9 mouse cellular contexts compared by ENCODE assay signal in the genomic region with DNA sequence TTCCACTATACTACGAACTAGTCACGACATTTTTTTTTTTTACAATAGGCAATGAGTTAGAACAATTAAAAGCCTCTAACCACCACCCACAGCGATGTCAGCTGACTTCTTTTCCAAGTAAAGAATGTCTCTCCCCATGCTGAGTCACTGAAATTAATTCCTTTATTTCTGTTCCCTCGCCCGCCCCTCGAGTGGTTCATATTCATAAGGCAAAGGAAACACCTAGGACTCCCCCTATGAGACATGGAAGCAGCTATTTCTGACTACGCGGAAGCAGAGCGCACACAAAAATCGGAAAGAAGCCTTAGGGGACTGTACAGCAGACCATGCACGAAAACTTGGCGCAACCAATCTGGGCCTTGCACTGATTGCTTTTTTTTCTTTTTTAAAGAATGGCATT.
DNase-seq lines count a peak whose midpoint lies in the region; ATAC-seq lines count a peak whose summit lies in the region.
"Had no signal": no experiment of that assay in that cellular context is flagged by ENCODE, and none has a peak within 500 bp of the region (broad histone marks: within the 10 kb centered on the region; RNA-seq: fewer than 3 reads in every experiment).

No protein-coding gene starts in this region.

- peaks cover 9% of the 10 kb centered on the region for H3K4me1 ChIP-seq in hindbrain, embryonic 14.5 days (replicated peaks; ENCODE audit: control insufficient read depth, insufficient read depth, low read length)
- peaks cover 11% of the 10 kb centered on the region; the same call in 1 of the 2 replicates for H3K4me1 ChIP-seq in neural tube, embryonic 13.5 days (replicated peaks)
- H3K4me1 ChIP-seq: liver, embryonic 15.5 days had no signal

- peak; percentile 15 to 26 for DNase-seq in frontal cortex, postnatal 36 days (ENCODE audit: low spot score in 2 of 2)
- no peak for DNase-seq in frontal cortex, postnatal 10 days (ENCODE audit: low spot score in 2 of 2)
- DNase-seq in retina, postnatal 1 day: peak; percentile 18
- DNase-seq in retina, embryonic 14.5 days (ENCODE audit: low spot score): no peak
- no peak for DNase-seq in hindbrain, embryonic 14.5 days (ENCODE audit: low spot score)
- DNase-seq in spleen, postnatal 14 days (ENCODE audit: low spot score in 2 of 2): no peak
- DNase-seq in layer of hippocampus, adult 11-12 months (ENCODE audit: low spot score): no peak

- H3K4me2 ChIP-seq in hindbrain, embryonic 14.5 days (replicated peaks): peak overlapping the region; percentile 85
- H3K4me2 ChIP-seq in neural tube, embryonic 13.5 days: peak overlapping the region; percentile 87

- 59% methylated on average over 12 of the region's 12 CpGs for WGBS in hindbrain, embryonic 14.5 days
- 67% methylated on average over 12 of the region's 12 CpGs for WGBS in neural tube, embryonic 13.5 days

- no peaks in the 10 kb centered on the region for H3K27me3 ChIP-seq in hindbrain, embryonic 14.5 days (ENCODE audit: control insufficient read depth, insufficient read depth, low read length)
- peaks cover 4% of the 10 kb centered on the region; the same call in 1 of the 2 replicates for H3K27me3 ChIP-seq in neural tube, embryonic 13.5 days

- H3K36me3 ChIP-seq in hindbrain, embryonic 14.5 days (replicated peaks; ENCODE audit: control insufficient read depth, insufficient read depth): no peaks in the 10 kb centered on the region
- no peaks in the 10 kb centered on the region for H3K36me3 ChIP-seq in neural tube, embryonic 13.5 days
- H3K36me3 ChIP-seq: liver, embryonic 15.5 days had no signal

- peak overlapping the region; percentile 42; the same call in 1 of the 2 replicates for H3K4me3 ChIP-seq in hindbrain, embryonic 14.5 days (replicated peaks; ENCODE audit: low read length)
- H3K4me3 ChIP-seq in neural tube, embryonic 13.5 days: no peak overlapping the region

- ATAC-seq in hindbrain, embryonic 14.5 days (ENCODE audit: low FRiP score): no peak
- no peak for ATAC-seq in neural tube, embryonic 13.5 days (ENCODE audit: low read depth)

- H3K9ac ChIP-seq in hindbrain, embryonic 14.5 days: no peak overlapping the region
- H3K9ac ChIP-seq in neural tube, embryonic 13.5 days: no peak overlapping the region
- H3K9ac ChIP-seq: liver, embryonic 15.5 days had no signal

- no peaks in the 10 kb centered on the region for H3K9me3 ChIP-seq in hindbrain, embryonic 14.5 days (ENCODE audit: control insufficient read depth, low read length)
- H3K9me3 ChIP-seq in neural tube, embryonic 13.5 days: no peaks in the 10 kb centered on the region
- H3K9me3 ChIP-seq: liver, embryonic 15.5 days had no signal

- H3K27ac ChIP-seq in hindbrain, embryonic 14.5 days: no peak overlapping the region
- H3K27ac ChIP-seq in neural tube, embryonic 13.5 days (replicated peaks): no peak overlapping the region
- H3K27ac ChIP-seq: liver, embryonic 15.5 days had no signal

Comparison
In these comparisons a context has a peak if more than half of its experiments do, and no peak if none do; other contexts are left out.
1. DNase-seq: peak in frontal cortex, postnatal 36 days (2 of 2) and retina, postnatal 1 day (single experiment); none in frontal cortex, postnatal 10 days (0 of 2), retina, embryonic 14.5 days (single experiment), hindbrain, embryonic 14.5 days (single experiment), spleen, postnatal 14 days (0 of 2) and layer of hippocampus, adult 11-12 months (single experiment).